Mouse (Mus musculus) myocyte (in vitro differentiated cells): Measurements from ENCODE around the gene Dnah7a. TPM values are rescaled to one million over a fixed set of nuclear protein-coding genes. Genes with fewer than 3 reads are reported as not detected.
"Not testable (repeated sequence)": the region's sequence is repeated elsewhere in the genome, so short reads cannot be mapped to it uniquely, and the experiment has no call there.

Source experiments
- H3K27me3 ChIP-seq: one replicate; pipeline ENCODE4 v1.6.1; 2011; ENCODE audit not compliant: control insufficient read depth, insufficient read depth, insufficient read length
- H3K36me3 ChIP-seq: one replicate; pipeline ENCODE4 v1.6.1; 2011; ENCODE audit not compliant: control insufficient read depth, insufficient read depth
- H3K4me2 ChIP-seq: one replicate; pipeline ENCODE4 v1.6.1; 2011; ENCODE audit warnings: low read depth, control low read depth
- H3K4me3 ChIP-seq: one replicate; pipeline ENCODE4 v1.5.1; 2011; ENCODE audit warnings: mild to moderate bottlenecking, control low read depth, moderate library complexity
- H3K79me2 ChIP-seq: one replicate; pipeline ENCODE4 v1.6.1; 2011; ENCODE audit not compliant: control insufficient read depth, insufficient read depth
- H3ac ChIP-seq: one replicate; pipeline ENCODE4 v1.6.1; 2011; ENCODE audit not compliant: control insufficient read depth, insufficient read length
- CEBPB ChIP-seq: IDR thresholded peaks from 2 replicates; pipeline ENCODE4 v1.6.1; 2011; ENCODE audit warnings: mild to moderate bottlenecking, moderate library complexity; ENCODE audit not compliant: poor library complexity, insufficient read depth, severe bottlenecking
- E2F4 ChIP-seq: IDR thresholded peaks from one replicate; pipeline ENCODE4 v1.6.1; 2011; ENCODE audit warnings: mild to moderate bottlenecking, control low read depth, moderate library complexity; ENCODE audit not compliant: insufficient read depth
- MAX ChIP-seq: IDR thresholded peaks from one replicate; pipeline ENCODE4 v1.6.1; 2011; ENCODE audit warnings: low read depth, mild to moderate bottlenecking, control low read depth
- MYOD1 ChIP-seq, 3 experiments: IDR thresholded peaks; one replicate each; pipeline ENCODE4 v1.6.1; 2011; ENCODE audit warnings: control low read depth in 2 of 3, low read depth in 2 of 3, mild to moderate bottlenecking in 2 of 3, moderate library complexity in 1 of 3; ENCODE audit not compliant: insufficient read length in 2 of 3, control insufficient read depth in 1 of 3
- MYOG ChIP-seq, 3 experiments: IDR thresholded peaks; one replicate each; pipeline ENCODE4 v1.6.1; 2011; ENCODE audit warnings: control low read depth in 2 of 3, low read depth in 2 of 3, mild to moderate bottlenecking in 2 of 3; ENCODE audit not compliant: insufficient read length in 2 of 3, control insufficient read depth in 1 of 3, insufficient read depth in 1 of 3
- POLR2A ChIP-seq: IDR thresholded peaks from one replicate; pipeline ENCODE4 v1.6.1; 2011; ENCODE audit warnings: low read depth, mild to moderate bottlenecking, control low read depth, moderate library complexity; ENCODE audit not compliant: insufficient read length
- POLR2AphosphoS2 ChIP-seq: IDR thresholded peaks from one replicate; pipeline ENCODE4 v1.6.1; 2011; ENCODE audit warnings: low read depth, control low read depth; ENCODE audit not compliant: insufficient read length
- REST ChIP-seq: IDR thresholded peaks from one replicate; pipeline ENCODE4 v1.6.1; 2011; ENCODE audit warnings: mild to moderate bottlenecking, control low read depth, moderate library complexity; ENCODE audit not compliant: insufficient read depth, insufficient read length
- SRF ChIP-seq: IDR thresholded peaks from one replicate; pipeline ENCODE4 v1.6.1; 2011; ENCODE audit warnings: low read depth; ENCODE audit not compliant: control insufficient read depth, insufficient read length
- TCF12 ChIP-seq: IDR thresholded peaks from one replicate; pipeline ENCODE4 v1.6.1; 2011; ENCODE audit warnings: mild to moderate bottlenecking, control low read depth; ENCODE audit not compliant: poor library complexity, insufficient read depth, severe bottlenecking
- TCF3 ChIP-seq: IDR thresholded peaks from one replicate; pipeline ENCODE4 v1.6.1; 2011; ENCODE audit warnings: low read depth, control low read depth; ENCODE audit not compliant: insufficient read length
- USF1 ChIP-seq: IDR thresholded peaks from one replicate; pipeline ENCODE4 v1.6.1; 2011; ENCODE audit warnings: low read depth, mild to moderate bottlenecking, control low read depth, moderate library complexity
- polyA plus RNA-seq: library from polyadenylated mRNA; unstranded; fragments of >200 nt; fragmentation: generic; extraction: Trizol; gene quantifications from one replicate; pipeline ENCODE4 v1.2.1, GENCODE M21; 2012; ENCODE audit warnings: missing spikeins

Dnah7a gene
- polyA plus RNA-seq, 1 experiment, result not detected

DNA sequence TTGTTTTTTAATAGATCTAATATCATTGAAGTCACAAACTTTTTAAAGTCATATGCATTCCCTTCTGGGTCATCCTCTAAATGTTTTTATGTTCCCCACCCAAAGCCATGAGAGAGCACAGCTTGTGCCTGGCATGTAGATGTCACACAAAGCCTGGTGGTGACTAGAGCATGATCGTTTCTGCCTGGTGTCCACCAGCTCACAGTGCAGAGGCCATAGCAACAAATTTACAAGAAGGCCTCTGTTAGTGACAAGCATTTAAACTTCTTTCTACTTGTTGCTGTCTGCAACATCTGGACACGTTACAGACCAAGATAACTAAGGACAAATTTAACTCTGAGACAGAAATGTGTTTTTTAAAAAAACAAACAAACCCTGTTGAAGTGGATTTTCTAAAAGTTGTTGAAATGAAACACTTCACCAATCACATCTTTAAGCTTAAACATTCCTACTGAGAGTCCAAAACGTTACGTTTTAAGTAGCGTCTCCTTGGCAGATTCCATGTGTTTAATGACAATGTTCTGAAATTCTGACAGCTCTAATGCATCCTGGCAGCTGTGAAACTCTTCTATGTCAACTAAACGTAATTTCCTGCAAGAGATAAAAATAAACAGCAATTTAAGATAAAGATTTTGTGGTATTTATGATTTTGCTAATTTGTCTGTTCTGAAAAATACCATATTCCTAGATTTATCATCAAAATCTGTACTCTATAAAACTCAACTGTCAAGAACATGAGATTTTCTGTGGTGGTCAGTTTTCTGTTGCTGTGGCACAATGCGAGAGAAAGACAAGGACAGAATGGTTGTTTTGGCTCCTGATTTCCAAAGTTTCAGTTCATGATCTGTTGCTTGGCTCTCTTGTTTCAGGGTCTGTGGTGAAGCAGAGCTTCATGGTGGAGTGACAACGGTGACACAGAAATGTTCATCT is 66.5 kb downstream of the Dnah7a start:
- no peak overlapping the region for H3ac ChIP-seq
- H3K27me3 ChIP-seq, result no peaks in the 10 kb centered on the region
- no peak overlapping the region for H3K4me3 ChIP-seq
- no peak overlapping the region for H3K4me2 ChIP-seq
- no peaks in the 10 kb centered on the region for H3K79me2 ChIP-seq
- TF ChIP-seq MYOG (IDR thresholded peaks at IDR 0.05; ENCODE audit: control insufficient read depth in 1 of 3, insufficient read depth in 1 of 3, insufficient read length in 2 of 3, low read depth in 2 of 3) (no peak), TCF12 (no peak), SRF (no peak), POLR2AphosphoS2 (no peak), CEBPB (no peak), MAX (no peak), POLR2A (no peak), MYOD1 (IDR thresholded peaks at IDR 0.05; ENCODE audit: control insufficient read depth in 1 of 3, insufficient read length in 2 of 3, low read depth in 2 of 3) (no peak), E2F4 (no peak), TCF3 (no peak), USF1 (no peak), REST (no peak)
- no peaks in the 10 kb centered on the region for H3K36me3 ChIP-seq

DNA sequence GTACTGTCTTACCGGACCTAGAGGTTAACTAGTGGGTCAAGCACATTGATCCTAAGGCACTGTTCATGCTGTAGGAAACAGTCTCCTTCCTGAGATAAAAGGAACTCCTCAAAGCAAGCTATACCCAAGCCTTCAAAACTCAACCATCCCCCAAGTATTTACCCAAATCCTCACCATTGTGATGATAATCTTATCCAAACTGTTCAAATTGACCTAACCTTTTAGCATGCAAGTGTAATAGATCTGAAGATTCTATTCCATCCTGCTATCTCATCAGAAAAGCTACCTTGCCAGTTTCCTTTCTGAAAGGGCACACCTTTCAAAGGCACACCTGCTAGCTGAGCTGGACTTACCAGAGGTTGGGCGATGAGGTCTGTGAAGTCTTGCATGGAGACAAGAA is 70.9 kb downstream of the Dnah7a start:
- H3K4me3 ChIP-seq, H3K27me3 ChIP-seq, H3ac ChIP-seq, H3K79me2 ChIP-seq, H3K4me2 ChIP-seq, H3K36me3 ChIP-seq: not testable (repeated sequence)

DNA sequence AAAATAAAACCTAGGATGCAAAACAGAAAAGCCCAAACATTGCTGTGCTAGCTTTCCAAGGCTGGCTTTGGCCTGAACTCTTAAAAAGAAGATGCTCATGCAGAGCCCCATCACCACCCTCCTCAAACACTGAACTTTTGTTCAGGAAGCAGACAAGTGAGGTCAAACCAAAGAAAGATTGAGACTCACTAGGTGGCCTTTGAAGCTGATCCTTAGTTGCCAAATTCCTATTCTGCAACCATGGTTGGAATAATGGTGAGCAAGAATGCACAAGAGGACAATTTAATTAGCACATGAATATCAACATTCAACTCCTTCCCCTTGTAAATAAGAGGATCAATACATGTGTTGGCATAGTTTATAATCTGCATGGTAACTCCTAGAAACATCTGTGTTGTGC is 74.5 kb downstream of the Dnah7a start:
- H3K36me3 ChIP-seq, H3K4me2 ChIP-seq, H3K4me3 ChIP-seq, H3K79me2 ChIP-seq, H3K27me3 ChIP-seq, H3ac ChIP-seq: not testable (repeated sequence)

DNA sequence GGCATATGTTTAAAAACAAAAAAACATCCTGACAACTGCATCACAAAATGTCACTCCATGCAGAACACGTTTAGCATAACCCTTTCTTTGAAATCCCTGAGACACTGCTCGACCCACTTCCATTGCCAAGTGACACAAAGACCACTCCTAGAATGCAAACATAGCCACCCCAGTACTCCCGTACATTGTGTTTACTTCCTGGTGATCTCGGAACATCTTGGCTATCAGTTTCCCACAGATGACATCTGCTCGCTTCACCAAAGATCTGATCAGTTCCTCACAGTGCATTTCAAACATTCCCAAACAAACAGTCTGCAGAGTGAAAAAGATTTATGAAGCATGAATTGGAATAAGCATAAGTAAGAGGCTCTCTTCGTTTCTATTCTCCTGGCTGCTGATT is 76.6 kb downstream of the Dnah7a start:
- Histone ChIP-seq H3K4me2 (no peak overlapping the region), H3K79me2 (no peaks in the 10 kb centered on the region), H3ac (no peak overlapping the region), H3K4me3 (no peak overlapping the region), H3K27me3 (no peaks in the 10 kb centered on the region), H3K36me3 (no peaks in the 10 kb centered on the region)
- TF ChIP-seq TCF12 (no peak), USF1 (no peak), MYOG (IDR thresholded peaks at IDR 0.05; ENCODE audit: control insufficient read depth in 1 of 3, insufficient read depth in 1 of 3, insufficient read length in 2 of 3, low read depth in 2 of 3) (no peak), POLR2A (no peak), POLR2AphosphoS2 (no peak), MYOD1 (IDR thresholded peaks at IDR 0.05; ENCODE audit: control insufficient read depth in 1 of 3, insufficient read length in 2 of 3, low read depth in 2 of 3) (no peak), CEBPB (no peak), E2F4 (no peak), MAX (no peak), REST (no peak), TCF3 (no peak), SRF (no peak)

DNA sequence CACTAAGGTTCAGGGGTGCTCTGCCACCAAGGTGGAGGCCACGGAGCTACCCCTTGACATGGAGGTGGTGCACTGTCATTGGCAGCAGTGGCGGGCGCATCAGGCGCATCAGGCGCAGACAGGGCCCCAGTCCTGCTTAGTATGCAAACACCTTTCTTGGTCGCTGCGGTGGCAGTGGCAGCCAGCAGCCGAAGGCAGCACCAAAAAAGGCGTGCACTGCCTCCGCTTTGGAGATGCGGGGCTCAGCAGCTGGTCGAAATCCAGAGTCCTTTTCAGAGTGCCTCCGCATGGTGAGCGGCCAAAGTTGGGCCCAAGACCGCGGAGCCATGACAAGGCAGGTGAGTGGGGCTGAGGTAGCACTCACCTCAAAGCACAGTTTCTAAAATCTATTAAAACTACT is 93.1 kb downstream of the Dnah7a start:
- H3K4me3 ChIP-seq, result no peak overlapping the region

DNA sequence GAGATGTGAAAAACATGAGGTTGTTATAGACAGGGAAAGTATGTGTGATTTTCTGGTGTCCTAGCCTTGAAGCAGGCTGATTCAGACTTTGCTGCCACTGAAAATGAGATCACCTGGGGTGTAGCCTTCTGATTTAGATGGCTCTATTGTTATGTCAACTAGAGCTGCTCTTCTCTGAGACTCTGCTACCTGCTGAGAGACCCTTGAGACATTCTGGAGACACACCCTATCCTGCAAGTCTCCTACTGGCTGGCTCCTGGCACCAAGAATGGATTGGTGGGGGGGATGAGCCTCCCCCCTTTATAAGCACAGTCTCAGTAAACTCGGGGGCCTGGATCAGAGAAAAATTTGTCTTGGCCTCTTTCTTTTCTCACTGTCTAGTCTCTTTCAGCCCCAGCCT is 125.3 kb downstream of the Dnah7a start:
- H3ac ChIP-seq, H3K27me3 ChIP-seq, H3K36me3 ChIP-seq, H3K4me2 ChIP-seq, H3K79me2 ChIP-seq, H3K4me3 ChIP-seq: not testable (repeated sequence)

More for the DNA sequence above, 93.1 kb downstream of the Dnah7a start:
- no peak overlapping the region for H3K4me2 ChIP-seq
- TF ChIP-seq TCF3 (no peak), POLR2AphosphoS2 (no peak), E2F4 (no peak), CEBPB (no peak), MYOD1 (IDR thresholded peaks at IDR 0.05; ENCODE audit: control insufficient read depth in 1 of 3, insufficient read length in 2 of 3, low read depth in 2 of 3) (no peak), POLR2A (no peak), USF1 (no peak)
- H3K36me3 ChIP-seq, result no peaks in the 10 kb centered on the region
- H3K79me2 ChIP-seq, result no peaks in the 10 kb centered on the region
- no peak overlapping the region for H3ac ChIP-seq
- peaks cover 6% of the 10 kb centered on the region for H3K27me3 ChIP-seq

DNA sequence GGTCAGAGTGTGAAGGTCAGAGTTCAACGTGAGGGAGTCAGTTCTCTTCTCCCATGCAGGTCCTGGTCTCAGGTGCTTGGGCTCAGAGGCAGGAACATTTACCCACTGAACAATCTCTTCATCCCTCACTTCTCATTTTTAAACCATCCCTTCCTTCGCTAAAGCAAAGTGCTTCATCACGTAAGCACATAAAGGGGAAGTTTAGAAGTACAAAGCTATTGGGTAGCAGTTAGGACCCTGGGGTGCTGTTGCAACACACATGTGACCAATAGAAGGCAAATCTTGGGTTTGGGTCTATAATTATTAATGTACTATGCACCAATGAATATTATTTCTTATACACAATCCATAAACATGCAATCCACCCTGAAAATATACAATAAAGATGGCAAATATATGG is 148.7 kb downstream of the Dnah7a start:
- H3K4me3 ChIP-seq, H3K27me3 ChIP-seq, H3K4me2 ChIP-seq, H3ac ChIP-seq, H3K36me3 ChIP-seq, H3K79me2 ChIP-seq: not testable (repeated sequence)

DNA sequence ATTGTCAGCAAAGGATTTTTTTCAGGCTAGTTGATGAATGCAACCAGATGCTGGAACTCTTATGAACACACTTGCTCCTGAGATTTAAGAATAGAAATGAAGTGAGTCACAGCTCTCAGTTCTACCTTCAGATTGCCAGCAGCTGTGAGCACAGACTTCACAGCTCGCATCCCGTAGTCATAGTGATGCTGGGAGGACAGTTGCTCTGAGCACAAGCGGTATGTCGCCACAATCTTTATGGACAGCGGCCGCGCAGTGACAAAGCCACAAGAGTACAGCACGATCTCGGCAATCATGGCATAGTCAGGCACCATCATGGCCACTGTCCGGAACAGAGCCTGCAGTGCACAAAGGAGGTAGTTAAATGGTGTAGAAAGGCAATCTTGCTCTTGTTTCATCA is 159.6 kb downstream of the Dnah7a start:
- not testable (repeated sequence) for H3K4me2 ChIP-seq, H3ac ChIP-seq, H3K36me3 ChIP-seq

DNA sequence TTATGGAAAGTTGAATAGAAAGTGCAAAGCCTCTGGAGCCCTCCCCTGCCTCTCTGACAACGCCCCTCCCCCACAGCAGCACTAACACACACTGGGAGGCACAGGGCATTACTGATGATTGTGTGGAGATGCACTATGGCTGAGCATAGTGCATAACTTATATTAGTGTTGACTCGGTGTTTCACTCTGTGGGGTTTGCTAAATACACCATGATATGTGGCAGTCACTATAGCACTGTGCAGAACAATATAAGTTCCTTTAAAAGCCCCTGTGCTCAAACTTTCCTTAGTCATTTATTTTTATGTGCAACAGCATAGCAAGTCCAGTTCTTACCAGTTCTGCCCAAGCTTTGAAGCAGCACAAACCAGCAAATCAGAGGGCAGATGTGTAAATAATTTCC is 168.2 kb downstream of the Dnah7a start:
- not testable (repeated sequence) for H3K4me3 ChIP-seq, H3ac ChIP-seq, H3K79me2 ChIP-seq, H3K27me3 ChIP-seq, H3K36me3 ChIP-seq, H3K4me2 ChIP-seq

More for the DNA sequence above, 159.6 kb downstream of the Dnah7a start:
- not testable (repeated sequence) for H3K4me3 ChIP-seq, H3K27me3 ChIP-seq, H3K79me2 ChIP-seq
